In the genomic region with DNA sequence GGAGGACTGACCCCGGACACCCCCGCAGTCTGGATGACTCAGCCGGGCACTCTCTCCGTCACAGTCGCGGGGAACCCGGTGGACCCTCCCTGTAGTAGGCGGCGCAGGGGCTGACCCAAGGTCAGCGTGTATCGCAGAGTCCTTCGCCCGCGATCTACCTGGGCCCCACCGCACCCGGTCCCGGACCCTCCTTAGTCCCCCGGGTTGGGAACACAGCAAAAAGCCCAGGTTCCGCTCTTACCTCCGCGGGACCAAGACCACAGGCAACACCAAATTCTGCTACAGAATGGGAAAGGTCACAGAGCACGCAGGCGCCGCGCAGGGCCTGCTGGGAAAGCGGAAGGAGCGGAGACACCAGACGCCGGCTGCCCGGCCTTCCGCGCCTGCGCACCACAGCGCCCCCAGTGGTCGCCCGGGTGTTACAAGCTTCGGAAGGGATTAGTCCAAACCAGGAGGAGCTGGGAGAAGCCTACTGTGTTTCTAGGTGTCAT, we compare ENCODE assay signal across 1 mouse cellular context.
TF ChIP-seq lines count a peak whose summit lies in the region.

A gene (minus strand): TSS at position 295 of the 491 bp plus-strand sequence.

TF ChIP-seq in CH12.LX, 34 proteins besides CTCF, POLR2A, EP300 and RAD21 (continued from another document):
- TF ChIP-seq SIN3A (IDR thresholded peaks at IDR 0.05; ENCODE audit: low read length) = peak; percentile 75
- no peak for TF ChIP-seq ZKSCAN1 (IDR thresholded peaks at IDR 0.05; ENCODE audit: borderline replicate concordance, low read depth, low read length)
- no peak for TF ChIP-seq USF1 (IDR thresholded peaks at IDR 0.05; ENCODE audit: low read depth, low read length)
- no peak for TF ChIP-seq MAFK (IDR thresholded peaks at IDR 0.05; ENCODE audit: insufficient replicate concordance, low read length)
- TF ChIP-seq IRF4 (IDR thresholded peaks at IDR 0.05; ENCODE audit: low read depth, low read length) = peak; percentile 63; the same call in 1 of the 2 replicates
- TF ChIP-seq SMC3 (IDR thresholded peaks at IDR 0.05; ENCODE audit: low read depth, low read length) = no peak
- TF ChIP-seq ETS1 (conservative IDR thresholded peaks at IDR 0.05; ENCODE audit: low read depth, low read length) = no peak
- peak; percentile 58; the same call in 1 of the 2 replicates for TF ChIP-seq ZMIZ1 (IDR thresholded peaks at IDR 0.05; ENCODE audit: low read depth, low read length)
- TF ChIP-seq CHD2 (IDR thresholded peaks at IDR 0.05; ENCODE audit: low read length) = no peak
- no peak for TF ChIP-seq UBTF (IDR thresholded peaks at IDR 0.05; ENCODE audit: low read depth, low read length)
- no peak for TF ChIP-seq USF2 (conservative IDR thresholded peaks at IDR 0.05; ENCODE audit: low read depth, low read length)
- no peak for TF ChIP-seq BHLHE40 (IDR thresholded peaks at IDR 0.05; ENCODE audit: low read depth, low read length)
- no peak; the same call in 1 of the 2 replicates for TF ChIP-seq MAX (IDR thresholded peaks at IDR 0.05; ENCODE audit: low read length)
- TF ChIP-seq PAX5 (IDR thresholded peaks at IDR 0.05; ENCODE audit: low read length) = no peak
- no peak for TF ChIP-seq CHD1 (IDR thresholded peaks at IDR 0.05; ENCODE audit: low read depth, low read length)
- TF ChIP-seq KAT2A (IDR thresholded peaks at IDR 0.05; ENCODE audit: insufficient replicate concordance, low read length) = peak; percentile 84; the same call in 1 of the 2 replicates
- 0 out of 2 replicates have a peak, but pooled peaks have one; percentile 63 for TF ChIP-seq MEF2A (IDR thresholded peaks at IDR 0.05; ENCODE audit: borderline replicate concordance, low read depth, low read length)
TF ChIP-seq in CH12.LX: peak in this region for 14.
